Mouse (Mus musculus) small intestine, adult 2 months (tissue): Measurements from ENCODE around the gene Cenpt.

Source experiments
- CTCF ChIP-seq: fragments of 200-500 bp; IDR thresholded peaks from 2 replicates; pipeline ENCODE4 v1.5.1; 2012; ENCODE audit warnings: low read depth, mild to moderate bottlenecking, control low read depth, inconsistent platforms, low read length, moderate library complexity, mixed read lengths; ENCODE audit not compliant: insufficient replicate concordance, insufficient read length; ENCODE audit errors: extremely low read depth
- POLR2A ChIP-seq: fragments of 200-500 bp; IDR thresholded peaks from 2 replicates; pipeline ENCODE4 v1.6.1; 2012; ENCODE audit warnings: low read depth, mild to moderate bottlenecking, control low read depth, inconsistent platforms, low read length, moderate library complexity

DNA sequence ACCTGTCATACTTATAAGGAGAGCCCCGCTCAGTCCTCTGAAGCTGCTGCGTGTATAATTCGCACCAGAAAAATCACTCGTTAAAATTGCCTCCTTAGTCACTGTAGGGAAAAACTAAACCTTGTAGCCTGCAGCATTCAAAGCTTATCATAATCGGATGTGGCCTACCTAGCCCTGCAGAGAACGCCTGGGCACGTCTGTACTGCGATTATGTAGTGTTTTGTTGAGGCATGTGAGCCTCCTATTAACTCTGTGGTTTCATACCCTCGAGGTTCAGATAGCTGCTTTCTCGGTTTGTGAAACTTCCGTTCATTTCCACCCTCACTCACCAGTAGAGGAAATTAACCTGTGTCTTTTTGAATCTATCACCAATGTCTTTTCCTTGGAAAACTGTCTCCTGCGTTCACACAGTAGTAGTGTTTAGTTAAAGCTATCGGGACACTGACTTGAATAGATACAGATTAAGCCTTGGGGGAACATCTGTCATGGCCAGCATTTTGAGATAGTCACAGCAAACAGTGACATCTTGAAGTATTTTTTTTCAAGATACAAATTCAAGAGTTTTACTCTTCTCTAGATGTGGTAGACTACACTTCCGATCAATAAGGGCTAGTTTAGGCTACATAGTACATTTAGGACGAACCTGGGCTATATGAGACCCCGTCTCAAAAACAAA lies 48.0 kb upstream of the Cenpt start:
- TF ChIP-seq CTCF (no peak), POLR2A (no peak)
